Mouse (Mus musculus) ZHBTc4 (cell line): ENCODE measurements at regions not wholly inside any gene's neighbourhood (a gene's known extent, or its start where the extent isn't known, plus 50 kb on each side); places are given as distances from the start of the nearest gene placed in this dataset.

Experiments
- DNase-seq: peaks from one replicate; pipeline ENCODE4 v3.0.0-alpha.2; 2011; ENCODE audit warnings: low read depth, low spot score

DNA sequence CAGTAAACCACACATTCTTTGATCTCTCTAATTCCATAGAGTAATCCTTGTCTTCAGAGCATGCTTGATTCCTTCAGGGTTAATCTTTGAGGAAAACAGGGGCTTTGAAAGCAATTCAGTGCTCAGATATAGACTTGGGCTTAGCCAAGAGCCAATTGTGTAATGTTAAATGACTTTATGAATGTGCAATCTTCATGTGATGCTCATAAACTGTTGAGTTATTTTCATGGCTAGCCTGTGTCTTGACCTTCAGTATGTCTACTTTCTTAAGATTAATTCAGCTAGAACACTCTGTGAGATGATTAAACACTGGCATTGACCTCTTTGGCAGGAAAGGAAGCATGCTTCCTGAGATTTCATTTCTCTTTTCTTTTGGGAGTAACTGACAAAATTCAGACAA, 147.8 kb downstream of the Gabrg2 start:
- DNase-seq = no peak

DNA sequence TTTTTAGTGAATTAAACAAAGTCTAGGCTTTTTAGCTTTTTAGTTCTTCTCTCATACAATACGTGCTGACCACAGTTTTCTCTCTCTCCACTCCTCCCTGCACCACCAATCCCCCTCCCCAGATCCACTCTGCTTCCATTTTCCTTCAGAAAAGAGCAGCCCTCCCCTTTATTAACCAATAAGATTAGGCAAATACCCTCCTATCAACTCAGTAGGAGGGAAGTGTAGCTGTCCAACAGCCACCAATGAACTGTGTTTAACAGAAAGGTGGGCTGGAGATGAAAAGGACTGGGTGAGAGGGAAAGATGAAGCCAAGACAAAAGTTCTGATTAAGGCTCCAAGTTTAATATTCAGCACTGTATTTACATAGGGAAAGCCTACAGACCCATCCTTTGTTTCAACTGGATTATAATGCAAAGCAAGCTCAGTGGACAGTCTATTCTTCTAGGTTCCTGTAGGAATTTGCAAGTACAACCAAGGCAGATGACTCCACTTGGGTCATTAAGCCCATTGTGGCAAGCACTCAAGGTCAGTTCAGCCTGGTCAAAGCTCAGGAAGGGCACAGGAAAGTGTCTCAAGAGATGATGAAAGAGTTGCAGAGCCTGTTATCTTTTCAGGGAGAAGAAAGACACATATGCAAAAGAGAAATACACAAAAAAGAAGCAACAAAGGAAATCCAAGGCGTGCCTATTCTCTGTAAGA, 174.5 kb downstream of the Gabrg2 start:
- DNase-seq = peak; percentile 4

- DNase-seq = no peak
Measured at GRCm38 (mm10) chr11:41818014-41818413, 182.6 kb downstream of the Gabrg2 start.

DNA sequence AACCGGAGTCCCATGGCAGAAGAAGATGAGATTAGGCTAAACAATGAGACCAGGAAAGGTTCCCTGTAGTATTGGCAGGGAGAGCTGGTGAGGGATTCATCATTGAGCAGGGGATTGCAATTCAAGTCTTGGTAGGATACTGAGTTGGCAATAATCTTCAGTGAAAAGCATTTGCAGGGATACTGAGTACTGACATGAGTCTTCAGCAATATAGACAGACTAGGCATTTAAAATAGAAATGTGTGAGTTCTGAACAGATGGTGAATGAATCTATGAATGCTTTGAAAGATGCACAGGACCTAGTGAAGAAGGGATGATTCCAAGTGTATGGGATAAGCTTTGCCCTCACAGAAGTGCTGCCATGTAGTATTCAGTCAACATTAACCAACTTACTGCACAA, 187.7 kb downstream of the Gabrg2 start:
- no peak for DNase-seq

DNA sequence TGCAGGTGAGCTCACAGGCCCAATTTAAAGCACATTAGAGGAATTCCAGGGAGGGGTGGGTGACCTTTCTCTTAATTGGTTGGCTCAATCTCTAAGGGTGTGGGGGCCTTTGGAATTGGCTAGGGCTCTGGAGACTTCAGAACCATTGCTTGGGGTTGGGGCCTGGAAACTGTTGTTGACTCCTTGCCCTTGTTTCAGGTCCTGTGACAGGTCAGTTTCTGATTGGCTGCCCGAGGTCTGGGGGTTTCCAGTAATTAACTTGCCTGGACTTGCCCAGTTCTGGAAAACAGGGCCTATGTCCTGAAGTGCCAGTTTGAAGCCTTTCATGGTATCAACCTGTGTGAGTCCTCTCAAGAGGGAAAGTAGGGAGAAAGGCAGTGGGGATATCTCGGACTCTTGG, 191.8 kb downstream of the Gabrg2 start:
- peak; percentile 10 for DNase-seq

GRCm38 (mm10) chr11:41792206-41792605, 208.5 kb downstream of the Gabrg2 start:
- peak; percentile 0 for DNase-seq
